Mouse (Mus musculus) embryonic stem cell, embryonic (primary cell): ENCODE results near the gene Tjp1.

ENCODE experiments used
- CTCF ChIA-PET, 4 experiments: fragments of 300-600 bp in 2 of 4; fragments of 350-600 bp in 2 of 4; sonication (Branson Sonifier 250); formaldehyde crosslinking; loops; one replicate each; lab custom pipeline; 2022; ENCODE audit warnings: inconsistent platforms in 2 of 4; lab: Charles Lee
- POLR2A ChIA-PET, 4 experiments: fragments of 300-600 bp in 2 of 4; fragments of 350-600 bp in 2 of 4; sonication (Branson Sonifier 250); formaldehyde crosslinking; loops; one replicate each; lab custom pipeline; 2022; ENCODE audit warnings: antibody characterized with exemption in 4 of 4, inconsistent platforms in 1 of 4; lab: Charles Lee

The Tjp1 gene

GRCm38 (mm10) chr7:65360278-65360677 is 167.3 kb downstream of the Tjp1 start:
- ChIA-PET POLR2A (interaction anchor here in 2 of 4 experiments (0.9 to 2.7 kb wide), 6 partner anchors 8 to 17 kb away, joined by 3 to 11 read pairs (median 6); no protein-coding TSS in a partner anchor), CTCF (interaction anchor here in 1 of 4 experiments (0.9 kb wide), 1 partner anchor 21 kb away, joined by 3 read pairs; no protein-coding TSS in a partner anchor)

GRCm38 (mm10) chr7:65359774-65360173 is 167.8 kb downstream of the Tjp1 start:
- ChIA-PET POLR2A (interaction anchor here in 2 of 4 experiments (1.1 to 2.7 kb wide), 4 partner anchors 10 to 12 kb away, joined by 4 to 11 read pairs (median 6); no protein-coding TSS in a partner anchor), CTCF (interaction anchor here in 2 of 4 experiments (0.6 to 0.9 kb wide), 3 partner anchors 12 to 40 kb away, joined by 3 to 4 read pairs (median 3); no protein-coding TSS in a partner anchor)

- ChIA-PET CTCF (no interaction called here), POLR2A (interaction anchor here in 3 of 4 experiments (0.6 to 1.4 kb wide), 4 partner anchors 9 to 140 kb away, joined by 3 to 4 read pairs (median 3); no protein-coding TSS in a partner anchor)
These were observed 170.0 kb downstream of the Tjp1 start for GRCm38 (mm10) chr7:65357538-65357937.

GRCm38 (mm10) chr7:65356204-65356603 is 171.4 kb downstream of the Tjp1 start:
- ChIA-PET CTCF (no interaction called here), POLR2A (interaction anchor here in 2 of 4 experiments (1.0 to 2.0 kb wide), 5 partner anchors 8 to 171 kb away, joined by 3 to 6 read pairs (median 3); partner anchors contain the start of gene Tjp1 (in 1 of the 2))

- POLR2A ChIA-PET, result interaction anchor here in 2 of 4 experiments (1.4 to 2.0 kb wide), 3 partner anchors 9 to 16 kb away, joined by 3 to 6 read pairs (median 5); no protein-coding TSS in a partner anchor
These were observed 172.7 kb downstream of the Tjp1 start for GRCm38 (mm10) chr7:65354908-65355307.

GRCm38 (mm10) chr7:65350348-65351079 is 177.1 kb downstream of the Tjp1 start:
- ChIA-PET CTCF (interaction anchor here in 1 of 4 experiments (0.6 to 0.7 kb wide), 2 partner anchors 118 to 504 kb away, joined by 3 to 4 read pairs; no protein-coding TSS in a partner anchor), POLR2A (interaction anchor here in 3 of 4 experiments (0.6 to 1.5 kb wide), 6 partner anchors 10 to 959 kb away, joined by 3 to 8 read pairs (median 4); partner anchors contain the start of gene Tjp1 (in 1 of the 3))

More at GRCm38 (mm10) chr7:65354908-65355307, 172.7 kb downstream of the Tjp1 start:
- CTCF ChIA-PET, result no interaction called here

GRCm38 (mm10) chr7:65348540-65348939 is 179.0 kb downstream of the Tjp1 start:
- ChIA-PET CTCF (no interaction called here), POLR2A (interaction anchor here in 1 of 4 experiments (1.5 to 1.7 kb wide), 2 partner anchors 13 to 22 kb away, joined by 4 read pairs; no protein-coding TSS in a partner anchor)

- POLR2A ChIA-PET, result no interaction called here
- CTCF ChIA-PET, result no interaction called here
These were observed 182.3 kb downstream of the Tjp1 start for GRCm38 (mm10) chr7:65345314-65345713.

GRCm38 (mm10) chr7:65337581-65338270 is 189.9 kb downstream of the Tjp1 start:
- ChIA-PET CTCF (no interaction called here), POLR2A (no interaction called here)

GRCm38 (mm10) chr7:65333081-65333760 is 194.4 kb downstream of the Tjp1 start:
- CTCF ChIA-PET, result interaction anchor here in 2 of 4 experiments (0.6 to 1.2 kb wide), 3 partner anchors 16 to 246 kb away, joined by 4 to 7 read pairs (median 6); no protein-coding TSS in a partner anchor

GRCm38 (mm10) chr7:65319047-65319725 is 208.4 kb downstream of the Tjp1 start:
- POLR2A ChIA-PET, result interaction anchor here in 1 of 4 experiments (1.2 to 1.8 kb wide), 3 partner anchors 9 to 760 kb away, joined by 3 to 5 read pairs (median 3); no protein-coding TSS in a partner anchor
- CTCF ChIA-PET, result interaction anchor here (0.5 to 3.7 kb wide), 13 partner anchors 11 to 326 kb away, joined by 3 to 16 read pairs (median 4); partner anchors contain the start of gene Tarsl2 (in 1 of the 4)

More at GRCm38 (mm10) chr7:65333081-65333760, 194.4 kb downstream of the Tjp1 start:
- POLR2A ChIA-PET, result interaction anchor here in 2 of 4 experiments (0.6 to 1.4 kb wide), 3 partner anchors 9 to 552 kb away, joined by 3 to 7 read pairs (median 4); no protein-coding TSS in a partner anchor

GRCm38 (mm10) chr7:65317418-65317817 is 210.2 kb downstream of the Tjp1 start:
- POLR2A ChIA-PET, result interaction anchor here in 3 of 4 experiments (0.7 to 1.8 kb wide), 6 partner anchors 9 to 172 kb away, joined by 3 to 7 read pairs (median 4); no protein-coding TSS in a partner anchor
- CTCF ChIA-PET, result interaction anchor here (0.5 to 3.7 kb wide), 53 partner anchors 9 to 956 kb away, joined by 3 to 16 read pairs (median 4); partner anchors contain the start of gene Tarsl2 (in 1 of the 4)

- POLR2A ChIA-PET, result interaction anchor here in 1 of 4 experiments (0.5 kb wide), 1 partner anchor 1250 kb away, joined by 5 read pairs; no protein-coding TSS in a partner anchor
- CTCF ChIA-PET, result interaction anchor here in 2 of 4 experiments (0.6 to 0.7 kb wide), 2 partner anchors 104 to 277 kb away, joined by 3 to 4 read pairs; no protein-coding TSS in a partner anchor
These were observed 212.4 kb downstream of the Tjp1 start for GRCm38 (mm10) chr7:65315182-65315581.

GRCm38 (mm10) chr7:65296675-65297589 is 230.6 kb downstream of the Tjp1 start:
- ChIA-PET POLR2A (no interaction called here), CTCF (interaction anchor here in 1 of 4 experiments (0.6 kb wide), 1 partner anchor 21 kb away, joined by 3 read pairs; no protein-coding TSS in a partner anchor)

- ChIA-PET POLR2A (interaction anchor here in 1 of 4 experiments (0.7 kb wide), 1 partner anchor 732 kb away, joined by 3 read pairs; no protein-coding TSS in a partner anchor), CTCF (interaction anchor here in 1 of 4 experiments (0.6 to 0.7 kb wide), 2 partner anchors 31 to 36 kb away, joined by 3 to 5 read pairs; no protein-coding TSS in a partner anchor)
These were observed 244.7 kb downstream of the Tjp1 start for GRCm38 (mm10) chr7:65282886-65283285.

- ChIA-PET CTCF (no interaction called here), POLR2A (no interaction called here)
These were observed 245.6 kb downstream of the Tjp1 start for GRCm38 (mm10) chr7:65281960-65282359.
